In the genomic region with DNA sequence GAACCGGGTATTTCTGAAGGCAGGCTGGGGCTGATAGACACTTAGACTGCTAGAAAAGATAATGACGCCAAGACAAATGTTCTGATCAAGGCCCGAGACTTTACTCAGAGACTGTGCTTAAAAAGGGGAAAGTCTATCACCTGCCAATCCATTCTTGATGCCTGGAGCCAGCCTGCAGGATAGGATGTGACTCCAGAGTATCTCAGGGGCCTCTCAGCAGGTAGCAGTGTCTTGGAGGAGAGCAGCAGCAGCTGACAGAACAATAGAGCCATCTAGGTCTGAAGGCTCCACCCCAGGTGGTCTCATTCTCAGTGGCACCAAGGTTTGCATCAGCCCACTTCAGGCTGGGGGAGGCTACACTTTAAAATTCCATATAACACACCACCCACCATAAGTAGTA, we compare ENCODE assay signal across 3 mouse cellular contexts.
DNase-seq lines count a peak whose midpoint lies in the region.

No protein-coding gene starts in this region.

- DNase-seq in ES-CJ7 (ENCODE audit: low read depth, low spot score) = peak; percentile 50
- peak; percentile 38 for DNase-seq in R1 (ENCODE audit: low read depth, low spot score)
- peak; percentile 38 for DNase-seq in ZHBTc4 (ENCODE audit: low read depth, low spot score)
